Mouse (Mus musculus) heart, embryonic 14.5 days (tissue): ENCODE data around the gene Slc20a1. TPM values are rescaled to one million over a fixed set of nuclear protein-coding genes. Genes with fewer than 3 reads are reported as not detected.
A peak's percentile ranks its signal among the peaks of the same experiment; 100 is the strongest.

Source experiments
- ATAC-seq: fragments of 200-750 bp; cut with Nextera tagmentation; 2 replicates; pipeline ENCODE4 v1.8.0; 2017; ENCODE audit warnings: low read depth, moderate TSS enrichment; ENCODE audit not compliant: insufficient number of reproducible peaks, insufficient read depth, low FRiP score
- H3K27ac ChIP-seq, 2 experiments: fragments of 200-500 bp in 1 of 2; fragments of 300-500 bp in 1 of 2; sonication (generic) in 1 of 2; replicated peaks in 1 of 2; 2 replicates each; pipeline ENCODE4 v1.5.1; 2012 to 2014; ENCODE audit warnings: low read depth in 2 of 2, low read length in 2 of 2, control low read depth in 1 of 2, mild to moderate bottlenecking in 1 of 2, mixed read lengths in 1 of 2; ENCODE audit not compliant: control insufficient read depth in 1 of 2, insufficient read depth in 1 of 2
- H3K27me3 ChIP-seq: fragments of 300-500 bp; sonication (generic); 2 replicates; pipeline ENCODE4 v1.6.1; 2014; ENCODE audit warnings: mild to moderate bottlenecking, low read length, control low read depth; ENCODE audit not compliant: control insufficient read depth, insufficient read depth
- H3K36me3 ChIP-seq: fragments of 300-500 bp; sonication (generic); 2 replicates; pipeline ENCODE4 v1.6.1; 2014; ENCODE audit warnings: mild to moderate bottlenecking, control low read depth, low read length, mixed read lengths; ENCODE audit not compliant: control insufficient read depth, insufficient read depth
- H3K4me1 ChIP-seq, 2 experiments: fragments of 200-500 bp in 1 of 2; fragments of 300-500 bp in 1 of 2; sonication (generic) in 1 of 2; 2 replicates each; pipeline ENCODE4 v1.6.1; 2012 to 2014; ENCODE audit warnings: low read length in 2 of 2, control low read depth in 1 of 2, mixed read lengths in 1 of 2; ENCODE audit not compliant: control insufficient read depth in 2 of 2, insufficient read depth in 2 of 2
- H3K4me2 ChIP-seq: fragments of 300-500 bp; sonication (generic); 2 replicates; pipeline ENCODE4 v1.6.1; 2014; ENCODE audit warnings: mild to moderate bottlenecking, low read length
- H3K4me3 ChIP-seq, 2 experiments: fragments of 200-500 bp in 1 of 2; fragments of 300-500 bp in 1 of 2; sonication (generic) in 1 of 2; 2 replicates each; pipeline ENCODE4 v1.5.1; 2012 to 2014; ENCODE audit warnings: low read length in 2 of 2, mild to moderate bottlenecking in 2 of 2, control low read depth in 1 of 2, low read depth in 1 of 2, moderate library complexity in 1 of 2; ENCODE audit not compliant: control insufficient read depth in 1 of 2, insufficient read depth in 1 of 2
- H3K9ac ChIP-seq: fragments of 300-500 bp; sonication (generic); 2 replicates; pipeline ENCODE4 v1.6.1; 2014; ENCODE audit warnings: mild to moderate bottlenecking, low read length
- H3K9me3 ChIP-seq: fragments of 300-500 bp; sonication (generic); 2 replicates; pipeline ENCODE4 v1.6.1; 2016; ENCODE audit warnings: low read length, control low read depth; ENCODE audit not compliant: control insufficient read depth
- WGBS: fragments of 180-500 bp; shearing (Covaris S2); extraction: QIAGEN DNeasy Blood & Tissue Kit; methylation state at CpG from one replicate; pipeline ENCODE4 v1.1.7; 2014; 5-methylcytosine and 5-hydroxymethylcytosine counted together
- polyA plus RNA-seq: library from polyadenylated mRNA; unstranded; fragments of >200 nt; fragmentation: Nextera tagmentation; extraction: Ambion mirVana; gene quantifications from 2 replicates; pipeline ENCODE4 v1.2.1, GENCODE M21; 2014

Slc20a1 gene
- polyA plus RNA-seq, 1 experiment from 2014 or later, result 21.6 TPM

DNA sequence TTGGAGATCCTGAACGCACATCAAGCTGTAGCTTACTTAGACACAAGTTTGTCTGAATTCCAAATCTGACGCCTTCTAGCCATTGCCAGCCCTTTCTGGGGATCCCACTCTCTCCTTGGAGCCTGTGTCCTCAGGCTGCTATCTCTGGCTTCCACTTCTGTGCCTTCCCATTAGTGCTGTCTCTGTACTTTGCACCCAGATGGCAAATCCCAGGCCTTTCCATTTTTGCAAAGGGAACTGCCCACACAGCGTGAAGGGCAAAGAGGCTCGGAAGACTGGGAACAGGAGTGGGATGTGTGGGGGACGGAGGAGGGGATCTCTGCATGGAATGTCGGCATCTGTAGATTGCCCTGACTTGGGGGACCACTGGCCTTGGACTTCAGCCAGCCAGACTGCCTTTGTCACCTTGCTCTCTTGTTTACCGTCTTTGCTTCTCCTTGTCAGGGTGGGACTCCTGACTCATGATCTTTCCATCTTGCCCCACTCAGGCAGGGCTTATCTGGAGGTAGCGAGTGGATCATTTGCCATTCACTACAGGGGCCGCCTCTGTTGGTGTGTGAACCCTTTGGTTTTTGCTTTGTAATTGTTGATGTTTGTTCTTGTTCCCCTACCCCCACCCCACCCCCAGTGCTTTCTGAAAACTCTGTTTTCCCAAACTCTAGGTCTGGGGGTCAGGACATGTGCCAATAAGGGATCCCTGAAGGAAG, 42.3 kb downstream of the Slc20a1 start:
- H3K9ac ChIP-seq, result no peak overlapping the region
- H3K27me3 ChIP-seq, result no peaks in the 10 kb centered on the region
- no peak overlapping the region for H3K27ac ChIP-seq
- no peaks in the 10 kb centered on the region for H3K36me3 ChIP-seq
- H3K4me3 ChIP-seq, result no peak overlapping the region
- H3K4me1 ChIP-seq, result peaks cover 18 to 29% of the 10 kb centered on the region in 2 experiments; a peak in 3 of 4 replicates
- H3K9me3 ChIP-seq, result peaks cover 4% of the 10 kb centered on the region; the same call in 1 of the 2 replicates
- ATAC-seq, result no peak
- WGBS, result 59% methylated on average over 9 of the region's 9 CpGs
- no peak overlapping the region for H3K4me2 ChIP-seq

- peaks cover 18 to 32% of the 10 kb centered on the region in 2 experiments; a peak in 3 of 4 replicates for H3K4me1 ChIP-seq
- H3K9me3 ChIP-seq, result peaks cover 4% of the 10 kb centered on the region; the same call in 1 of the 2 replicates
- no peak overlapping the region for H3K4me2 ChIP-seq
- H3K27ac ChIP-seq, result no peak overlapping the region
- no peaks in the 10 kb centered on the region for H3K36me3 ChIP-seq
- no peaks in the 10 kb centered on the region for H3K27me3 ChIP-seq
- no peak for ATAC-seq
- no peak overlapping the region for H3K4me3 ChIP-seq
- no peak overlapping the region for H3K9ac ChIP-seq
- WGBS, result 63% methylated on average over 7 of the region's 7 CpGs
These were observed 43.6 kb downstream of the Slc20a1 start for GRCm38 (mm10) chr2:129241845-129242833.

DNA sequence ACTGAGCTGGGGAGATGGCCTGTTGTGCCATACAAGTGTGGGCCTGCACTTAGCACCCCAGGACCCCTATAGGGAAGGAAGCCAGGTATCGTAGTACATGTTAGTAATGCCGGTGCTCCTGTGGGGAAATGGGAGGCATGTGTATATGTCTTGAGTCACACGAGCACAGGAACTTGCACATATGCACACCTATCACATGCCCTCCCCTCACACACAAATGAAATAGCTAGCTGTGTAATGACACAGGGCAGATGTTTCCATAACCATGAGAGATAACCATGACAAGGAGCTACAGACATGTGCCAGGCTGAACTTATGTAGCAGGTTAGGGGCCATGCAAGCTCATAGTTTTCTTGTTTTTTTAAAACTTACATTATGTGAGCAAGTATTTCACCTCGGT, 44.4 kb downstream of the Slc20a1 start:
- peaks cover 4% of the 10 kb centered on the region; the same call in 1 of the 2 replicates for H3K9me3 ChIP-seq
- peaks cover 21 to 37% of the 10 kb centered on the region in 2 experiments for H3K4me1 ChIP-seq
- H3K4me2 ChIP-seq, result no peak overlapping the region
- ATAC-seq, result no peak
- H3K27ac ChIP-seq, result no peak overlapping the region
- no peak overlapping the region for H3K9ac ChIP-seq
- 69% methylated on average over 4 of the region's 4 CpGs for WGBS
- H3K27me3 ChIP-seq, result no peaks in the 10 kb centered on the region
- H3K36me3 ChIP-seq, result no peaks in the 10 kb centered on the region
- H3K4me3 ChIP-seq, result no peak overlapping the region

DNA sequence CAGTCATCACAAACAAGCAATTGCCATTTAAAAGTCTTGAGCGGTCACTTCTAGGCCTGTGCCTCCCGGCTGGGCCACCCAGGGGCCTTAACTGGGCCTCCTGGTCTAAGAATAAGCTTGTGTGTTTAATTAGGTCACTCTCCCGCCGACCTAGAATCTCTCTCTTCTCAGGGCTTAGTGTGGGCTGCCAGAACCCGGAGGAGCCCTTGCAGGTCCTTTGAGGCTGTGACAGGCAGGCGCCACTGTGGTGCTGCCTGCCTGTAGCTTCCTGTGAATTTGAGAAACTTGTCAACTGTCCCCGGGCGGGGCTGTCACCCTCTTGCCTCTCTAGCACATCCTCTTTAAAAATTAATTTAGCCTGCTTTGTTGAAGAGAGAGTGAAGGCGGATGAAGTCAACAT, 45.2 kb downstream of the Slc20a1 start:
- WGBS, result 20% methylated on average over 9 of the region's 9 CpGs
- no peak overlapping the region for H3K4me2 ChIP-seq
- peak overlapping the region in 1 of 2 experiments; percentile 64; a peak in 2 of 4 replicates for H3K27ac ChIP-seq
- no peaks in the 10 kb centered on the region for H3K36me3 ChIP-seq
- no peak overlapping the region for H3K4me3 ChIP-seq
- no peaks in the 10 kb centered on the region for H3K27me3 ChIP-seq
- peaks cover 4% of the 10 kb centered on the region; the same call in 1 of the 2 replicates for H3K9me3 ChIP-seq
- ATAC-seq, result no peak
- H3K9ac ChIP-seq, result no peak overlapping the region
- peaks cover 21 to 39% of the 10 kb centered on the region in 2 experiments for H3K4me1 ChIP-seq

GRCm38 (mm10) chr2:129244446-129245120, 46.0 kb downstream of the Slc20a1 start:
- no peak for ATAC-seq
- H3K4me2 ChIP-seq, result no peak overlapping the region
- 79% methylated on average over 20 of the region's 20 CpGs for WGBS
- peaks cover 4% of the 10 kb centered on the region; the same call in 1 of the 2 replicates for H3K9me3 ChIP-seq
- H3K36me3 ChIP-seq, result no peaks in the 10 kb centered on the region
- H3K27me3 ChIP-seq, result no peaks in the 10 kb centered on the region
- H3K9ac ChIP-seq, result no peak overlapping the region
- no peak overlapping the region for H3K4me3 ChIP-seq
- H3K4me1 ChIP-seq, result peaks cover 21 to 39% of the 10 kb centered on the region in 2 experiments
- no peak overlapping the region for H3K27ac ChIP-seq

DNA sequence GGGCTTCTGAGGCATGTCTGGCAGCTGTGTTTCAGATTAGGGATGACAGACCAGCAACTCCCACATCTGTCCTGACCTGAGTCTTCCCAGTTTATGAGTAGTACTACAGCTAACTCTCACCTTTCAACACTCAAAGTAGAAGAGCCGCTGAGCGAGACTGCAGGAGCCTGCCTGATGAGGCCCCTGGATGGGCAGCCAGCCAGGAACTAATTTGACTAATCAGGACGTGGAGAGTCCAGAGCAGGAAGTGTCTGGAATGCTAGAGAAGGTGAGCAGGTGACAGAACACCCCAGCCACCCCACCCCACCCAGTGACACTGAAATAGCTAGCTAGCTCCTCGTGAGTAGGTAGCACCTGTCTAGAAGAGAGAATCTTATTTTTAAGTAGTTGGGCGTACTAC, 47.1 kb downstream of the Slc20a1 start:
- ATAC-seq, result peak; percentile 63; the same call in 1 of the 2 replicates
- no peak overlapping the region for H3K4me3 ChIP-seq
- no peaks in the 10 kb centered on the region for H3K9me3 ChIP-seq
- 22% methylated on average over 5 of the region's 5 CpGs for WGBS
- H3K4me1 ChIP-seq, result peaks cover 21 to 39% of the 10 kb centered on the region in 2 experiments
- H3K27ac ChIP-seq, result no peak overlapping the region
- no peak overlapping the region for H3K9ac ChIP-seq
- H3K27me3 ChIP-seq, result no peaks in the 10 kb centered on the region
- H3K4me2 ChIP-seq, result no peak overlapping the region
- H3K36me3 ChIP-seq, result no peaks in the 10 kb centered on the region

DNA sequence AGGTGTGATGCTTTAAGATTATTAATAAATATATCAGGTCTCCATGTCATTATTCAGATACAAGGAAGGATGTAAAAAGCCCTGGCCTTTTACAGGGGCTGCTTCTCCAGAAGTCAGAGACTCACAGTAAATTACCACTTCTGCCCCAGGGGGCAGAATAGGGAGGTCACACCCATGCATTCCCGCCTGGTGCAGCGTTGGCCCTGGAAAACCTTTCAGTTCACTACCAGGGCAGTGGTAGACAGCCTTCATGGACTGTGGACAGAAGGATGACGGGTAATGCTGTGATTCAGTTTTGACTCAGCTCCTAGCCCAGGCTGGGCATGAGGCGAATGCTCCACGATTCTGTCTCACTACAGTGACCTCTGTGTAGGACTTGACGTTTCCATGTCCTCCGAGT, 47.9 kb downstream of the Slc20a1 start:
- no peaks in the 10 kb centered on the region for H3K36me3 ChIP-seq
- H3K9me3 ChIP-seq, result no peaks in the 10 kb centered on the region
- ATAC-seq, result no peak
- no peak overlapping the region for H3K4me2 ChIP-seq
- 65% methylated on average over 7 of the region's 7 CpGs for WGBS
- no peak overlapping the region for H3K4me3 ChIP-seq
- H3K9ac ChIP-seq, result no peak overlapping the region
- H3K27ac ChIP-seq, result no peak overlapping the region
- peaks cover 14 to 39% of the 10 kb centered on the region in 2 experiments for H3K4me1 ChIP-seq
- no peaks in the 10 kb centered on the region for H3K27me3 ChIP-seq
